Comparison of ENCODE assay signal across 8 mouse cellular contexts in the genomic region with DNA sequence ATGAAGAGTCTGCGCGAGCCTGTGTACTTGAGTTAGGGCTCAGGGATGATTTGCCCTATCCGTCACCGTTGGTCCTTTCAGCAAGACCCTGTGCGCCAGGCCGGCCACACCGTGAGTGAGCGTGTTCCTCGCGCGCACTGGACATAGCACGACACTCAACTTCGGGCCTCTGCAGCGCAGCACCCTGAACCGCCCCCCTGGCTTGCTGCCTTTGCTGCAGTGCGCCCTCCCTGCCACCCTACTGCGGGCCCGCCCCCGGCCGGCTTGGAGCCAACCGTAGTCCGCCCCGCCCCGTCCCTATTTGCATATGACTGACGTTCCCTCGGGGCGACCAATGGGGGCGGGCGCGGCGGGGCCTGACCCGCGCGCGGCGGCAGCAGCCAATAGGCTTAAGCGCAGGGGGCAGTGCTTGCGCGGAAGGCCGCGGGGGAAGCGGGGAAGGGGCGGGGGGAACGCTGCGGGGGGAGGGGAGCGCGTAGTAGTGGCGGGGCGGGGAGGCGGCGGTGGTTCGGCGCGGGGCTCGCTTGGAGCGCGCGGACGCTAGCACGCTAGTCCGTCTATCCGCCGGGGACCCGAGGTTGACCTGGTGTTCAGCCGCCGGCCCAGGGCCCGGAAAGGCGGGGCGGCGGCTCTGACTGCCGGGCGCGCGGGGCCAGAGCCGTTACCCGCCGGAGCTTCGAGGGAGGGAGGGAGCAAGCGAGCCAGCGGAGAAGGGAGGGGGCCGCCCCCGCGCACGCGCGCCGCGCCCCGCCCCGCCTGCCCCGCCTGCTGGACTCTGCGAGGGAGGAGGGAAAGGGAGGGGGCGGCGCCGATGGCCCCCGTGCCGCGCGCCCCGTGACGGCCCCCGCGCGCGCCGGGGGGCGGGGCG. TPM values are rescaled to one million over a fixed set of nuclear protein-coding genes. Genes with fewer than 3 reads are reported as not detected.
DNase-seq lines count a peak whose midpoint lies in the region; ATAC-seq lines count a peak whose summit lies in the region.

No protein-coding gene starts in this region.

- H3K9me3 ChIP-seq in intestine, embryonic 16.5 days (ENCODE audit: control insufficient read depth, low read length): no peaks in the 10 kb centered on the region
- H3K9me3 ChIP-seq in midbrain, embryonic 10.5 days (replicated peaks): no peaks in the 10 kb centered on the region

- peak overlapping the region; percentile 81 for H3K9ac ChIP-seq in intestine, embryonic 16.5 days (ENCODE audit: low read depth, low read length)

- ATAC-seq in intestine, embryonic 16.5 days: peak; percentile 79

- H3K27me3 ChIP-seq in intestine, embryonic 16.5 days (replicated peaks; ENCODE audit: control insufficient read depth, insufficient read depth, low read length): no peaks in the 10 kb centered on the region
- no peaks in the 10 kb centered on the region for H3K27me3 ChIP-seq in midbrain, embryonic 10.5 days (ENCODE audit: low read depth, poor library complexity, severe bottlenecking)

- peak; percentile 96 for DNase-seq in adrenal gland, adult 8-10 months
- peak; percentile 97 for DNase-seq in embryo, embryonic 11.5 days (ENCODE audit: low read depth, low spot score)
- peak; percentile 95 to 98 for DNase-seq in gastrocnemius, postnatal 36 days
- peak; percentile 94 to 97 for DNase-seq in left cerebral cortex, postnatal 36 days (ENCODE audit: low spot score in 2 of 2)
- DNase-seq in midbrain, embryonic 10.5 days (ENCODE audit: low spot score): peak; percentile 97
- DNase-seq in right cerebral cortex, postnatal 36 days (ENCODE audit: low spot score in 2 of 2): peak; percentile 95
- peak; percentile 98 to 99 for DNase-seq in urinary bladder, postnatal 4 days (ENCODE audit: low spot score in 2 of 2)

- peaks cover 49% of the 10 kb centered on the region for H3K4me1 ChIP-seq in intestine, embryonic 16.5 days (ENCODE audit: control insufficient read depth, insufficient read depth, low read length)
- peaks cover 74% of the 10 kb centered on the region for H3K4me1 ChIP-seq in midbrain, embryonic 10.5 days

- 2% methylated on average over 60 of the region's 108 CpGs for WGBS in intestine, embryonic 16.5 days
- 1% methylated on average over 74 of the region's 108 CpGs for WGBS in midbrain, embryonic 10.5 days

- intact Hi-C loops in gastrocnemius, postnatal 36 days (cut with DNase I): no loop called here
- intact Hi-C loops in left cerebral cortex, postnatal 36 days (cut with DNase I): loop anchor here (2.0 kb wide), 1 partner anchor 15 kb away; a partner anchor contains a TSS

- peaks cover 18% of the 10 kb centered on the region; the same call in 1 of the 2 replicates for H3K36me3 ChIP-seq in intestine, embryonic 16.5 days (ENCODE audit: control insufficient read depth, insufficient read depth, low read length)
- peaks cover 28% of the 10 kb centered on the region for H3K36me3 ChIP-seq in midbrain, embryonic 10.5 days

- peak overlapping the region; percentile 83 for H3K4me3 ChIP-seq in intestine, embryonic 16.5 days (ENCODE audit: low read length)
- H3K4me3 ChIP-seq in midbrain, embryonic 10.5 days: peak overlapping the region; percentile 86

- H3K4me2 ChIP-seq in intestine, embryonic 16.5 days (ENCODE audit: low read depth, low read length): peak overlapping the region; percentile 91

- H3K27ac ChIP-seq in intestine, embryonic 16.5 days (ENCODE audit: low read length): peak overlapping the region; percentile 98
- H3K27ac ChIP-seq in midbrain, embryonic 10.5 days (replicated peaks): peak overlapping the region; percentile 97

RNA-seq across cellular contexts. Expression of a gene that starts 14.5 kb away (rescaled TPM):
- total RNA-seq in adrenal gland, adult 8-10 months (2022): 100 to 1,000 TPM; 118 to 195 (median 151) TPM
- total RNA-seq in gastrocnemius, postnatal 36 days (2021): 10 to 100 TPM; 31.4 to 37.6 TPM
- 17.3 and 19.9 TPM in 2 replicates for polyA plus RNA-seq in intestine, embryonic 16.5 days (2015; fragmentation: Nextera tagmentation; extraction: Ambion mirVana)
- total RNA-seq in left cerebral cortex, postnatal 36 days (2021): 100 to 1,000 TPM; 206 to 234 TPM
- polyA plus RNA-seq in midbrain, embryonic 10.5 days (2016; fragmentation: Nextera tagmentation; extraction: Ambion mirVana): 18.5 and 21.7 TPM in 2 replicates

RNA-seq across cellular contexts. Expression of a gene that starts 15.8 kb away (rescaled TPM):
- total RNA-seq in adrenal gland, adult 8-10 months (2022): 10 to 100 TPM; 34.0 to 48.5 (median 42.5) TPM
- 1 to 10 TPM in 1 of 2 experiments, under 1 TPM in 1; 0.86 to 1.3 TPM for total RNA-seq in gastrocnemius, postnatal 36 days (2021)
- 175 and 180 TPM in 2 replicates for polyA plus RNA-seq in intestine, embryonic 16.5 days (2015; fragmentation: Nextera tagmentation; extraction: Ambion mirVana)
- 10 to 100 TPM; 24.0 to 25.5 TPM for total RNA-seq in left cerebral cortex, postnatal 36 days (2021)
- 293 and 325 TPM in 2 replicates for polyA plus RNA-seq in midbrain, embryonic 10.5 days (2016; fragmentation: Nextera tagmentation; extraction: Ambion mirVana)

RNA-seq across cellular contexts. Expression of a gene that starts 19.2 kb away (rescaled TPM):
- total RNA-seq in adrenal gland, adult 8-10 months (2022): not detected
- total RNA-seq in gastrocnemius, postnatal 36 days (2021): not detected
- polyA plus RNA-seq in intestine, embryonic 16.5 days (2015; fragmentation: Nextera tagmentation; extraction: Ambion mirVana): 0.56 and 0.93 TPM in 2 replicates
- not detected for total RNA-seq in left cerebral cortex, postnatal 36 days (2021)
- polyA plus RNA-seq in midbrain, embryonic 10.5 days (2016; fragmentation: Nextera tagmentation; extraction: Ambion mirVana): 1.1 and 1.4 TPM in 2 replicates

RNA-seq across cellular contexts. Expression of a gene that starts 23.9 kb away (rescaled TPM):
- total RNA-seq in adrenal gland, adult 8-10 months (2022): 1 to 10 TPM; 1.8 to 4.8 (median 4.5) TPM
- total RNA-seq in gastrocnemius, postnatal 36 days (2021): not detected
- polyA plus RNA-seq in intestine, embryonic 16.5 days (2015; fragmentation: Nextera tagmentation; extraction: Ambion mirVana): 0.61 and 1.1 TPM in 2 replicates
- total RNA-seq in left cerebral cortex, postnatal 36 days (2021): 10 to 100 TPM; 44.4 to 57.4 TPM
- polyA plus RNA-seq in midbrain, embryonic 10.5 days (2016; fragmentation: Nextera tagmentation; extraction: Ambion mirVana): 2.1 and 5.1 TPM in 2 replicates

RNA-seq across cellular contexts. Expression of a gene that starts 31.4 kb away (rescaled TPM):
- total RNA-seq in adrenal gland, adult 8-10 months (2022): 10 to 100 TPM; 23.6 to 29.4 (median 27.2) TPM
- total RNA-seq in gastrocnemius, postnatal 36 days (2021): 1 to 10 TPM; 5.0 to 6.1 TPM
- 6.6 and 7.9 TPM in 2 replicates for polyA plus RNA-seq in intestine, embryonic 16.5 days (2015; fragmentation: Nextera tagmentation; extraction: Ambion mirVana)
- total RNA-seq in left cerebral cortex, postnatal 36 days (2021): 10 to 100 TPM; 55.8 to 76.2 TPM
- 6.9 and 7.3 TPM in 2 replicates for polyA plus RNA-seq in midbrain, embryonic 10.5 days (2016; fragmentation: Nextera tagmentation; extraction: Ambion mirVana)

Comparison
In these comparisons a context has a peak if more than half of its experiments do, and no peak if none do; other contexts are left out.
1. Peak in every context shown above with its lines: DNase-seq, ATAC-seq, H3K4me3 ChIP-seq and H3K27ac ChIP-seq.
2. RNA of a gene that starts 15.8 kb away (total RNA-seq): 34.0 to 48.5 TPM in adrenal gland, adult 8-10 months and 24.0 to 25.5 TPM in left cerebral cortex, postnatal 36 days; 0.86 to 1.3 TPM in gastrocnemius, postnatal 36 days; every median in the first group is over 10 times any median in the second.